Mouse (Mus musculus) embryo, embryonic 9.5 days (tissue): ENCODE measurements around the gene Mepce.

Source experiments
- DNase-seq: peaks from one replicate; pipeline ENCODE4 v3.0.0-alpha.2; 2017; ENCODE audit errors: extremely low spot score

Mepce gene

DNA sequence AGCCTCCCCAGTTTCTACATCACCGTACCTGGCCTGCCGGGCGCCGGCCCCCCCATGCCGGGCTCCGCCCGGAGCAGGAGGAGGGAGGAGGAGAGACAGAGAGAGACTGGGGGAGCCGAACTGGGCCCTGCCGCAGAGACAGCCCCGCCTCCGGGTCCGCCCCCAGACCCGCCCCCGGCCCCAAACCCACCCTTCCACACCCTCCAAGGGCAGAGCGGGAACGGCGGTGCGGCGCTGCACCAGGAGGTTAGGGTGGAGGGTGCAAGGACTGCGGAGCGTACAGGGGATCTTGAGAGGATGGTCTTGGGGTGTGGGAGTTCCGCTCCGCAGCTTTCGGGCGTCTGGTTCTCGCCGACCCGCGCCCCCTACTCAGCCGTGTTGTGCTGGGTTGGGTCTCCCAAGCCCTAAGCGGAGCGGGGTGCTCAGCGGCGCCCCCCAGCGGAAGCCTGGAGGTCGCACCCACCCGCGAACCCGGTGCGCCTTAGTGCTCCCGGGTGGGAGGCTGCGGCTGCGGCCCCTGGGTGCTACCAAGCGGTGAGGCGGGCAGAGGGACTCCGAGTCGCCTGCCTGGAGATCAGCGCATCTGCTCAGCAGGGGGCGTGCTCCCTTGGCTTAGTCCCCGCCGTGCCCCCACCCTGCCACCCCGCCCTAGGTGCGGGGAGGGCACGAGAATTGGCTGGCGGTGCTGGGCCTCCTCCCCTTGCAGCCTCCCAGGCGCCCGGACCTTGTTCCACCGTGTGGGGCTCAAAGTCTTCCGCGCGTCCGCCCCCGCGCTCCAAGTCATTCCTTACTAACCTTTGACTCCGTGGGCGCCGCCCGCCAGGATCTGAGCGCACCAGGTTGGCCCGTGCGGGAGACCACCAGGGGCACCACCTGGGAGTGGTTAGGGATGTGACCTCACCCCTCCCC lies 46.2 kb downstream of the Mepce start, which contains the start of gene Nyap1:
TSS of gene Nyap1 (minus strand) at position 585 of the 909 bp plus-strand sequence.
- DNase-seq, result peak; percentile 90

DNA sequence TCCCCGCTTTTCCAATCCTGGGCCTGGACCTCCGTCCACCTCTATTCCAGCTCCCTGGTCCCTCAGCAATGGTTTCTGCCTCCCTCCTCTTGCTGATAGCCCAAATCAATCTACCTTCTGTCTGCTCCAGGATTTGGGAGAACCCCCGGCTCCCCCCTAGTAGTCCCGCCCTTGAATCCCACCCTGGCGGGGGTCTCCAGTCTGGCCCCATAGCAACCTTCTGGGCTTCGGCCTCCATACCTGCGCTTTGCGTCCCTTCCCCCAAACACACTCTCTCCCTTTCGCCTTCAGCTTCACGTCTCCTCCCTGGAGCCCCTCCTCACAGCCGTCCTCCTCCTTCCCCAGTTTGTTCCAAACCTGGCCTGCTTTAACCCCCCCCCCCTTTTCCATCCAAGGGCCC lies 46.9 kb downstream of the Mepce start:
- DNase-seq, result no peak

DNA sequence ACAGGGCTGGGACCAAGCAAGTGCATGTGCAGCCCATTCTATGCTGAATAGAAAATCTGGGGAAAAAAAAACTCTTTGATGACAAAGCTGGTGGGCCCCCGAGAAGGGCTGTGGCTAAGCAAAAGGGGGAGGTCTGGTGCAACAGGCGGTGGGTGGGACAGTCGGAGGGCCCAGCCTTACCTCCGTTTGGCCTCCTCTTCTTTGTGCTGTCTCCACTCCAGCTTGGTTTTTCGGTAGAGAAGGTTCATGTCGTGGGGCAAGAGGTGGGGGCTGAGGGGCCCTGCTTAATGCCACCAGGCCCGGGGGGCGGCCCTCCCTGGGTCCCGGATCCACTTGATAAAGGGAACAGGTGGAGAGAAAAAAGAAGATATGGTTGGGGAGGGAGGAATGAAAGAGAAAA lies 48.0 kb downstream of the Mepce start:
- no peak for DNase-seq

DNA sequence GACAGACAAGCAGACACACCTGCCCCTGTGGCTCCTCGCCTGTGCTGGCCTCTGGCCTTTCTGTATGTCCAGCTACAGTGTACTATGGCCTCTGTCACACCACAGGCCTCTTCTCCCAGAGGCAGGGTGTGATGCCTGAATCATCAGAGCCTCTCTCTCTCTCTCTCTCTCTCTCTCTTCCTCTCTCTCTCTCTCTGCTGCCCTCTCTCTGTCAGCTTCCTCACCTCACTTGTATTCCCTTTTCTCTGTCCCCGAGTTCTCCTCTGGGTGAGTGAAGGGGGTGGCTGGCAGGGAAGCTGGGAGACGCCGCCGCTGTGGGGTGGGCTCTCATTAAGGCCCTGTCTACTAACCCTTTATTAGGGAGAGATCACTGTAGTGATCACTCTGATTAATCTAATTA lies 48.9 kb downstream of the Mepce start:
- no peak for DNase-seq

DNA sequence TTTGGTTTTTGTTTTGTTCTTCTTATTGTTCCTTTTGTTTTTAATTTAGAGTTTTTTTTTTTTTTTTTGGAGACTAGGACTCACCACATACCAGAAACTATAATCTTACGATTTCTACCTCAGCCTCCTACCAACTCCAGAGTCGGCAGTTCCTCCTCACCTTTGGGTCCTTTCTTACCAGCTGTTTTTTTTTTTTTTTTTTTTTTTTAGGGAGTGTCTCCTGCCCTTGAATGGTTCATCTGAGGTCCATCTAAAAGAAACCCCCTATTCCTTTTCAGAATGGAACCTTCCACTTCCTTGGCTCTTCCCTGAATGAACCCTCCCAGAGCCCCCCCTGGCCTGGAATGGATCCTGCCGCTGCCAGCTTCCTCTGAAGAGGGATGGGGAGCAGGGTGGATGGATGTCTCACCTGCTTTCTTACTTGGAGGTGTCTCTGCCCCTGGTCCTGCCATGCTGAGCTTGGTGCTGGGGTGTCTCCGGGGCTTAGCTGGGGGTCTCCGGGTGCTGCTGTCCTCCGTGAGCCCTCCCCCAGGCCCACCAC lies 50.0 kb downstream of the Mepce start:
- no peak for DNase-seq

DNA sequence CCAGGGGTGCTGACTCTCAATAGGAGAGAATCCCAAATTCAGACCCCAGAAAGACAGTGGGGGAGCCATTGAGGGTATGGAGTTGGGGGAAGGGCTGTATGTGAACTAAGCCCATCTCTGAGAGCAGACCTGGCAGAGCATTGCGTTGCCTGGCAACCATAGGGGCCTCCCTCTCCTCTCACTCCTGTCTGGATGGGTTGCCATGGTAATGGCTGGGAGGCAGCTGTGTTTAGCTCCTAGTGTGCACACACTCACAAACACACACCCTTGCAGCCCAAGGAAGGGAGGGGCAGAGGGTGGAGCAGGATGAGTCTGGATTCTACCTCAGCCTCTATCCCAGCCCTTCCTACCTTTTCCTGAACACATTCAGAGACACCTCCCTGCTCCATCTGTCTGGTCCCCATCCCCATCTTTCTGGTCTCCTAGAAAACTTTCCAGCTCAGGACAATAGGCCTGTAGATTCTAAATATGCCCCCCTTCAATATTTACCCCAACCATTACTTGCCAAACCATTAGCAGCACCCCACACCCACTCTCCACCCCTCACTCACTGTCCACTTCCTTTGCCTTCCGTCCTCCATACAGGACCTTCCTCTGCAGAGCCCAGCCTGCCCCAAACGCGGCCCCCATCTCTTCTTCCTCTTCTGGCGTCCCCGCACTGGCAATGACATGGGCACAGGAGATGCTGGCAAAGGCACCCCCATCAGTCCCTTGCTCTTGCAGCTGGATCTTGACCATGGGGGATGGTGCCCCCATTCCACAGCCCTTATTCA lies 53.0 kb downstream of the Mepce start:
- peak; percentile 77 for DNase-seq

DNA sequence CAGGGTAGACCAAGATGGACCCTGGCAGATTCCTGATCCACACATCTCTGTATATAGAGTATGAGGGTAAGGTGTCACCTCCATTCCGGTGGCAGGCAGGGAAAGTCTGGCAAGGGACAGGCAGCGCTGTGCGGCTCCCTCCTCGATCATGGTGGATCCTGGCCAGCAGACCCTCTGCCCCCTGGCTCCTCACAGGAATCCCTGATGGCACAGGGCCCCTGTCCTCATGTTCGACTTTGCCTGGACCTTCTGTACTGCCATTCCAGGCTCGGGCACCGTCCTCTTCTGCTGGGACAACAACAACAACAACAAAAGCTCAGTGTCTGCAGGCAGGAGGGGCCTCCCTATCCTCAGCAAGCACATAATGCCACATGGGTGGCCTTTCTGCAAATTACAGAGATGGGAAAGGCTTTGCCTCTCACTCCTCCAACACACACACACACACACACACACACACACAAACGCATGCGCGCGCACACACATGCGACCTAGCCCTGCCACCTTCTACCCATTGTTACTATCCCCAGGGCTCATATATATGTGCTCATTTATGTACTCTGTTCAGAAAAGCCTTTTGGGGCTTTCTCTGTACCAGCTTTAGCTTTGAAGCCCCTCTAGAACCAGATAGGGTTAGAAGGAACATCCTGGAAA lies 53.7 kb downstream of the Mepce start:
- DNase-seq, result no peak
